Comparison of ENCODE assay signal across 8 mouse cellular contexts in the genomic region with DNA sequence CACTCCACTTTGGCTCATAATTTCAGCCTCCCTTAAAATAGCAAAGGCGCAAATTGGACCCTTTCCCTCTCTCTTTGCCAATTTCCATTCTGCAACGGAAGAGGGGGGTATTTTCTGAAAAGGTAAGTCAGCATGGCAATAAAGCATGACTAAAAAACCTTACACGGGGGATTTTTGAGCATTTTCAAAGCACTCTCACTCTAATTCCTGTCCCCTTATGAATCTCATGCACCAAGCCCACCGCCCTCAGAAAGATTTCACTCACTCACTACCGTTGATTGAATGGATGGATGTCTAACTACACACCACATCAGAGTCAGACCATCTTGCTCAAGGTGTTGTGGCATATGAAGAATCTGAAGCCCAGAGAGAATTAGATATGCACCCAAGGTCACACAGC. TPM values are rescaled to one million over a fixed set of nuclear protein-coding genes. Genes with fewer than 3 reads are reported as not detected.
DNase-seq lines count a peak whose midpoint lies in the region; ATAC-seq and TF ChIP-seq lines count a peak whose summit lies in the region.

Gene Hs6st2 (minus strand): TSS at position 101 of the 400 bp plus-strand sequence.

- peak within 1 kb of the TSS; percentile 63 for H3K4me3 ChIP-seq in heart, embryonic 10.5 days
- peak within 1 kb of the TSS; percentile 88 for H3K4me3 ChIP-seq in ES-Bruce4 (ENCODE audit: low read depth, low read length)
- peak within 1 kb of the TSS; percentile 45 for H3K4me3 ChIP-seq in hindbrain, embryonic 11.5 days (ENCODE audit: low read depth, low read length)
- peak within 1 kb of the TSS; percentile 40 for H3K4me3 ChIP-seq in liver, embryonic 12.5 days

- H3K9ac ChIP-seq in ES-Bruce4 (ENCODE audit: low read depth, poor library complexity, severe bottlenecking): peak within 1 kb of the TSS; percentile 90
- peak within 1 kb of the TSS; percentile 51 for H3K9ac ChIP-seq in hindbrain, embryonic 11.5 days (ENCODE audit: low read depth, low read length)
- H3K9ac ChIP-seq in liver, embryonic 12.5 days: no peak within 1 kb of the TSS

- no peak for TF ChIP-seq CTCF in ES-Bruce4 (IDR thresholded peaks at IDR 0.05; ENCODE audit: low read depth, low read length)

- H3K4me2 ChIP-seq in hindbrain, embryonic 11.5 days (replicated peaks; ENCODE audit: low read depth, low read length): peak within 1 kb of the TSS; percentile 72
- peak within 1 kb of the TSS; percentile 62 for H3K4me2 ChIP-seq in liver, embryonic 12.5 days

- intact Hi-C loops in heart, postnatal 25 days (cut with DNase I): no loop called here

- peaks cover 5% of the 10 kb centered on the region; the same call in 1 of the 2 replicates for H3K4me1 ChIP-seq in heart, embryonic 10.5 days
- no peaks in the 10 kb centered on the region for H3K4me1 ChIP-seq in ES-Bruce4 (ENCODE audit: control insufficient read depth, insufficient read depth, low read length)
- no peaks in the 10 kb centered on the region for H3K4me1 ChIP-seq in hindbrain, embryonic 11.5 days (replicated peaks; ENCODE audit: control insufficient read depth, insufficient read depth, low read length)
- peaks cover 8% of the 10 kb centered on the region; the same call in 1 of the 2 replicates for H3K4me1 ChIP-seq in liver, embryonic 12.5 days

- 23% methylated on average over 5 of the region's 5 CpGs for WGBS in heart, embryonic 10.5 days
- WGBS in hindbrain, embryonic 11.5 days: 31% methylated on average over 5 of the region's 5 CpGs
- WGBS in liver, embryonic 12.5 days (ENCODE audit: insufficient replicate concordance): 20% methylated on average over 5 of the region's 5 CpGs

- no peak for DNase-seq in heart, embryonic 10.5 days (ENCODE audit: low spot score)
- no peak for DNase-seq in heart, postnatal 25 days (ENCODE audit: low spot score)
- DNase-seq in hindbrain, embryonic 11.5 days (ENCODE audit: low spot score): no peak
- no peak for DNase-seq in right cerebral cortex, postnatal 25 days
- no peak for DNase-seq in ovary, postnatal 14 days (ENCODE audit: low spot score)
- DNase-seq in thymus, postnatal 10 days (ENCODE audit: low spot score in 2 of 2): no peak

- peaks cover 44% of the 10 kb centered on the region for H3K27me3 ChIP-seq in heart, embryonic 10.5 days (ENCODE audit: insufficient read depth, poor library complexity, severe bottlenecking)
- peaks cover 2% of the 10 kb centered on the region for H3K27me3 ChIP-seq in ES-Bruce4 (ENCODE audit: control insufficient read depth, insufficient read depth, low read length, poor library complexity, severe bottlenecking)
- peaks cover 2% of the 10 kb centered on the region; the same call in 1 of the 2 replicates for H3K27me3 ChIP-seq in hindbrain, embryonic 11.5 days (ENCODE audit: control insufficient read depth, insufficient read depth, low read length)
- H3K27me3 ChIP-seq in liver, embryonic 12.5 days (replicated peaks): peaks cover 61% of the 10 kb centered on the region

- peak within 1 kb of the TSS; percentile 85 for H3K27ac ChIP-seq in heart, embryonic 10.5 days
- H3K27ac ChIP-seq in ES-Bruce4 (ENCODE audit: insufficient read depth, low read length): no peak within 1 kb of the TSS
- no peak within 1 kb of the TSS for H3K27ac ChIP-seq in hindbrain, embryonic 11.5 days (ENCODE audit: low read depth, low read length)
- H3K27ac ChIP-seq in liver, embryonic 12.5 days: no peak within 1 kb of the TSS

- ATAC-seq in hindbrain, embryonic 11.5 days (ENCODE audit: low FRiP score): no peak
- ATAC-seq in liver, embryonic 12.5 days: no peak

- H3K9me3 ChIP-seq in heart, embryonic 10.5 days: no peaks in the 10 kb centered on the region
- no peaks in the 10 kb centered on the region for H3K9me3 ChIP-seq in ES-Bruce4 (replicated peaks; ENCODE audit: control insufficient read depth, insufficient read depth, low read length, poor library complexity, severe bottlenecking)
- no peaks in the 10 kb centered on the region for H3K9me3 ChIP-seq in hindbrain, embryonic 11.5 days (ENCODE audit: control insufficient read depth, low read length)
- no peaks in the 10 kb centered on the region for H3K9me3 ChIP-seq in liver, embryonic 12.5 days (replicated peaks)

- TF ChIP-seq EP300 in ES-Bruce4 (IDR thresholded peaks at IDR 0.05; ENCODE audit: insufficient read depth, low read depth, low read length): no peak

- TF ChIP-seq POLR2A in ES-Bruce4 (IDR thresholded peaks at IDR 0.05; ENCODE audit: insufficient read depth, low read length): no peak

- H3K36me3 ChIP-seq in heart, embryonic 10.5 days: no peaks in the 10 kb centered on the region
- no peaks in the 10 kb centered on the region for H3K36me3 ChIP-seq in ES-Bruce4 (ENCODE audit: control insufficient read depth, insufficient read depth, low read length, poor library complexity, severe bottlenecking)
- no peaks in the 10 kb centered on the region for H3K36me3 ChIP-seq in hindbrain, embryonic 11.5 days (ENCODE audit: control insufficient read depth, insufficient read depth, low read length)
- no peaks in the 10 kb centered on the region for H3K36me3 ChIP-seq in liver, embryonic 12.5 days

RNA-seq across cellular contexts. Expression of gene Hs6st2, which starts in this region (rescaled TPM):
- 33.0 and 36.3 TPM in 2 replicates for polyA plus RNA-seq in heart, embryonic 10.5 days (2016; fragmentation: Nextera tagmentation; extraction: Ambion mirVana)
- 1 to 10 TPM in 1 of 2 experiments, under 1 TPM in 1; 0.89 to 1.7 TPM for total RNA-seq in heart, postnatal 25 days (2021)
- polyA plus RNA-seq in ES-Bruce4 (2011; ENCODE audit: insufficient read depth, insufficient read length, low read depth, missing spikeins): 8.9 and 9.9 TPM in 2 replicates
- polyA plus RNA-seq in hindbrain, embryonic 11.5 days (2014; fragmentation: Nextera tagmentation; extraction: Ambion mirVana): 17.6 and 17.8 TPM in 2 replicates
- polyA plus RNA-seq in liver, embryonic 12.5 days (2016; fragmentation: Nextera tagmentation; extraction: Ambion mirVana): 2.5 and 2.6 TPM in 2 replicates
